Mouse (Mus musculus) kidney, adult 2 months (tissue): ENCODE measurements around the gene Rasa2. TPM values are rescaled to one million over a fixed set of nuclear protein-coding genes. Genes with fewer than 3 reads are reported as not detected.

Source experiments
- DNase-seq: peaks from one replicate; pipeline ENCODE4 v3.0.0; 2021
- H3K27ac ChIP-seq: fragments of 200-500 bp; 2 replicates; pipeline ENCODE4 v1.5.1; 2012; ENCODE audit warnings: low read depth, low read length, control low read depth, inconsistent platforms; ENCODE audit not compliant: insufficient read depth
- H3K27me3 ChIP-seq: fragments of 200-500 bp; replicated peaks from 2 replicates; pipeline ENCODE4 v1.6.1; 2012; ENCODE audit warnings: mild to moderate bottlenecking, moderate library complexity, low read length, inconsistent platforms; ENCODE audit not compliant: control insufficient read depth, insufficient read depth
- H3K36me3 ChIP-seq: fragments of 200-500 bp; 2 replicates; pipeline ENCODE4 v1.6.1; 2012; ENCODE audit warnings: mild to moderate bottlenecking, moderate library complexity, low read length, inconsistent platforms; ENCODE audit not compliant: control insufficient read depth, insufficient read depth
- H3K4me1 ChIP-seq: fragments of 200-500 bp; 2 replicates; pipeline ENCODE4 v1.6.1; 2011; ENCODE audit warnings: low read length; ENCODE audit not compliant: control insufficient read depth, insufficient read depth
- H3K4me3 ChIP-seq: fragments of 200-500 bp; 2 replicates; pipeline ENCODE4 v1.5.1; 2011; ENCODE audit warnings: mild to moderate bottlenecking, low read depth, low read length, control low read depth; ENCODE audit not compliant: insufficient read depth
- CTCF ChIP-seq: fragments of 200-500 bp; conservative IDR thresholded peaks from 2 replicates; pipeline ENCODE4 v1.5.1; 2011; ENCODE audit warnings: low read depth, mild to moderate bottlenecking, control low read depth, low read length, moderate library complexity, mixed read lengths; ENCODE audit not compliant: insufficient read depth, insufficient read length
- POLR2A ChIP-seq: fragments of 200-500 bp; IDR thresholded peaks from one replicate; pipeline ENCODE4 v1.6.1; 2011; ENCODE audit warnings: low read depth, low read length, control low read depth
- WGBS: fragments of 180-500 bp; shearing (Covaris S2); methylation state at CpG from one replicate; pipeline ENCODE4 v1.1.7; 2018; 5-methylcytosine and 5-hydroxymethylcytosine counted together
- polyA plus RNA-seq: library from polyadenylated mRNA; depleted of rRNA; stranded (reverse); fragments of >200 nt; gene quantifications from 2 replicates; pipeline ENCODE4 v1.2.3, GENCODE M21; 2012

Rasa2 gene
- polyA plus RNA-seq, 1 experiment, result 3.5 TPM

GRCm38 (mm10) chr9:96514278-96514677 lies 117.1 kb downstream of the Rasa2 start:
- WGBS, result 73% methylated on average over 5 of the region's 5 CpGs

GRCm38 (mm10) chr9:96506011-96506498 lies 125.4 kb downstream of the Rasa2 start:
- Histone ChIP-seq H3K27ac (peak overlapping the region; percentile 10), H3K36me3 (no peaks in the 10 kb centered on the region), H3K27me3 (no peaks in the 10 kb centered on the region), H3K4me3 (no peak overlapping the region), H3K4me1 (0 out of 2 replicates have a peak, but pooled peaks cover 2% of the 10 kb centered on the region)
- no peak for TF ChIP-seq CTCF
- TF ChIP-seq POLR2A, result no peak
- peak; percentile 80 for DNase-seq
- 11% methylated on average over 10 of the region's 10 CpGs for WGBS

More at GRCm38 (mm10) chr9:96514278-96514677, 117.1 kb downstream of the Rasa2 start:
- TF ChIP-seq CTCF (no peak), POLR2A (no peak)
- Histone ChIP-seq H3K4me1 (no peaks in the 10 kb centered on the region), H3K36me3 (no peaks in the 10 kb centered on the region), H3K27ac (no peak overlapping the region), H3K4me3 (no peak overlapping the region), H3K27me3 (no peaks in the 10 kb centered on the region)
- no peak for DNase-seq

- H3K4me3 ChIP-seq, result no peak overlapping the region
- DNase-seq, result no peak
- no peaks in the 10 kb centered on the region for H3K27me3 ChIP-seq
- TF ChIP-seq CTCF, result no peak
- TF ChIP-seq POLR2A, result no peak
- H3K4me1 ChIP-seq, result 0 out of 2 replicates have a peak, but pooled peaks cover 2% of the 10 kb centered on the region
- no peak overlapping the region for H3K27ac ChIP-seq
- WGBS, result 97% methylated on average over 4 of the region's 4 CpGs
- no peaks in the 10 kb centered on the region for H3K36me3 ChIP-seq
Observed at GRCm38 (mm10) chr9:96505156-96505555, 126.3 kb downstream of the Rasa2 start.

- H3K4me3 ChIP-seq, result no peak overlapping the region
- no peak for TF ChIP-seq CTCF
- no peak for TF ChIP-seq POLR2A
- DNase-seq, result no peak
- no peaks in the 10 kb centered on the region for H3K36me3 ChIP-seq
- 75% methylated on average over 17 of the region's 17 CpGs for WGBS
- no peaks in the 10 kb centered on the region for H3K27me3 ChIP-seq
- H3K4me1 ChIP-seq, result 0 out of 2 replicates have a peak, but pooled peaks cover 2% of the 10 kb centered on the region
- H3K27ac ChIP-seq, result no peak overlapping the region
Observed at GRCm38 (mm10) chr9:96504116-96504895, 127.1 kb downstream of the Rasa2 start.

- Histone ChIP-seq H3K27ac (no peak overlapping the region), H3K4me1 (0 out of 2 replicates have a peak, but pooled peaks cover 2% of the 10 kb centered on the region), H3K27me3 (no peaks in the 10 kb centered on the region), H3K36me3 (no peaks in the 10 kb centered on the region), H3K4me3 (no peak overlapping the region)
- TF ChIP-seq POLR2A (no peak), CTCF (no peak)
- DNase-seq, result peak; percentile 55
- 51% methylated on average over 6 of the region's 6 CpGs for WGBS
Observed at GRCm38 (mm10) chr9:96502856-96503610, 128.4 kb downstream of the Rasa2 start.

- TF ChIP-seq CTCF (no peak), POLR2A (no peak)
- 53% methylated on average over 7 of the region's 7 CpGs for WGBS
- no peaks in the 10 kb centered on the region for H3K27me3 ChIP-seq
- no peak overlapping the region for H3K4me3 ChIP-seq
- H3K36me3 ChIP-seq, result no peaks in the 10 kb centered on the region
- H3K4me1 ChIP-seq, result 0 out of 2 replicates have a peak, but pooled peaks cover 2% of the 10 kb centered on the region
- no peak for DNase-seq
- H3K27ac ChIP-seq, result no peak overlapping the region
Observed at GRCm38 (mm10) chr9:96501217-96501616, 130.2 kb downstream of the Rasa2 start.

GRCm38 (mm10) chr9:96493212-96493611 lies 138.2 kb downstream of the Rasa2 start:
- TF ChIP-seq CTCF (no peak), POLR2A (no peak)
- 22% methylated on average over 3 of the region's 3 CpGs for WGBS
- Histone ChIP-seq H3K4me1 (no peaks in the 10 kb centered on the region), H3K4me3 (no peak overlapping the region), H3K36me3 (no peaks in the 10 kb centered on the region), H3K27me3 (no peaks in the 10 kb centered on the region), H3K27ac (no peak overlapping the region)
- peak; percentile 25 for DNase-seq
